Mouse (Mus musculus) forelimb bud, embryonic 11.5 days (tissue): ENCODE measurements around the gene Garem2.

Experiments used
- DNase-seq: peaks from one replicate; pipeline ENCODE4 v3.0.0-alpha.2; 2012; ENCODE audit warnings: low read depth, low spot score

Gene Garem2

GRCm38 (mm10) chr5:30153222-30153621, 48.3 kb downstream of the Garem2 start:
- DNase-seq = no peak

- DNase-seq = peak; percentile 38
Measured at GRCm38 (mm10) chr5:30154013-30154412, 49.1 kb downstream of the Garem2 start.

GRCm38 (mm10) chr5:30154474-30155394, 49.8 kb downstream of the Garem2 start, which contains the start of the genes Hadha and Hadhb:
Gene Hadha (minus strand): TSS chr5:30155162.
Gene Hadhb (plus strand): TSS chr5:30155248.
- peak; percentile 86 for DNase-seq

- no peak for DNase-seq
Measured at GRCm38 (mm10) chr5:30155395-30155792, 50.4 kb downstream of the Garem2 start.

GRCm38 (mm10) chr5:30155821-30156629, 51.1 kb downstream of the Garem2 start:
- peak; percentile 1 for DNase-seq

GRCm38 (mm10) chr5:30159601-30160000, 54.6 kb downstream of the Garem2 start:
- no peak for DNase-seq

GRCm38 (mm10) chr5:30161836-30162235, 56.9 kb downstream of the Garem2 start:
- DNase-seq = no peak

- no peak for DNase-seq
Measured at GRCm38 (mm10) chr5:30162339-30162738, 57.4 kb downstream of the Garem2 start.

- no peak for DNase-seq
Measured at GRCm38 (mm10) chr5:30165234-30165946, 60.4 kb downstream of the Garem2 start.
